Mouse (Mus musculus): ENCODE results near the gene Mpp6. TPM values are rescaled to one million over a fixed set of nuclear protein-coding genes. Genes with fewer than 3 reads are reported as not detected.

Gene Mpp6
- polyA plus RNA-seq, 1 experiment from 2014 or later: 70.7 TPM

DNA sequence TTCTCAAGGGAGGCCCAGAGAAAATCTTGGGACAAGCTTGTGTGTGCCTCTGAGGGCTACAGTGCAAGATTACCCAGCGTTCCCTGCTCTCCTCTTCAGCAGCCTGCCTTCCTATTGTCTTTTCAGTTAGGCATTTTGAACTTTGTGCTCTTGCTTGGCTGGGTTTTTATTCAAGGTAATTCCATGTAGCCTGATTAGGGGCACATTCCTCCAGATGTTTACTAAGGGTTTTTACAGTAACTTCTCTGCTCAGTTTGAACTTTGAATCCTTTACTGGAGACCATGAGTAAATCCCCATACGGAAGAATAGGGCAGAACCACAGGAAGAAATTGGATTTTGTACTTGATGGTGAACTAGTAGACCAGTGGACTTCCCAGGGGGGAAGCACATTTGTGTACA is 16.3 kb downstream of the Mpp6 start:
- H3K4me2 ChIP-seq (ENCODE audit: low read depth, low read length): no peak overlapping the region
- H3K27me3 ChIP-seq (ENCODE audit: control insufficient read depth, insufficient read depth, low read length): no peaks in the 10 kb centered on the region
- ATAC-seq (replicated peaks; ENCODE audit: extremely low read depth, insufficient read depth, low FRiP score): no peak
- H3K9ac ChIP-seq (ENCODE audit: low read length): no peak overlapping the region
- no peaks in the 10 kb centered on the region for H3K4me1 ChIP-seq (ENCODE audit: control insufficient read depth, insufficient read depth, low read length)
- no peak overlapping the region for H3K4me3 ChIP-seq (ENCODE audit: low read length)
- peaks cover 14% of the 10 kb centered on the region for H3K36me3 ChIP-seq (ENCODE audit: control insufficient read depth, insufficient read depth)
- no peak overlapping the region for H3K27ac ChIP-seq (ENCODE audit: low read length)
- 97% methylated on average over 2 of the region's 2 CpGs for WGBS
- peaks cover 7% of the 10 kb centered on the region; the same call in 1 of the 2 replicates for H3K9me3 ChIP-seq (replicated peaks; ENCODE audit: control insufficient read depth, low read length)

DNA sequence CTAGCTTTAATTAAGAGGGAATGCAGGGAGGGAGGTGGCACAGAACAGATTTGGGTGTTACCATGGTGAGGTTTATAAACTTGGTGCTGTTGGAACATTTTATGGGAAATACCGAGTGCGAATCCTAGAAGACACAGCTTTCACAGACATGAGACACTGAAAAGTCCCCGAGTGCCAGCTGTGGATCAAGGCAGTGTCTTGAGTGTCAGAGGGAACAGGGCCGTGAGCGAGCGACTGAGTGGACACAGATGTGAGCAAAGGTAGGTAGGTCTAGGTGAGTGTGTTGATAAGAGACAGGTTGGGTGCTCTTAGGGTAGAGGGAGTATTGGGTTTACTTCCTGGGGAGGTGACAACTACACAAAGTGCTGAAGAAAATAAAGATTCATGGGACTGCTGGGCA is 17.5 kb downstream of the Mpp6 start:
- Histone ChIP-seq H3K27me3 (ENCODE audit: control insufficient read depth, insufficient read depth, low read length) (no peaks in the 10 kb centered on the region), H3K4me3 (ENCODE audit: low read length) (no peak overlapping the region), H3K4me1 (ENCODE audit: control insufficient read depth, insufficient read depth, low read length) (no peaks in the 10 kb centered on the region), H3K4me2 (ENCODE audit: low read depth, low read length) (no peak overlapping the region), H3K36me3 (ENCODE audit: control insufficient read depth, insufficient read depth) (peaks cover 14% of the 10 kb centered on the region), H3K9ac (ENCODE audit: low read length) (no peak overlapping the region), H3K9me3 (replicated peaks; ENCODE audit: control insufficient read depth, low read length) (peaks cover 7% of the 10 kb centered on the region; the same call in 1 of the 2 replicates), H3K27ac (ENCODE audit: low read length) (no peak overlapping the region)
- WGBS: 94% methylated on average over 6 of the region's 6 CpGs
- ATAC-seq (replicated peaks; ENCODE audit: extremely low read depth, insufficient read depth, low FRiP score): no peak

DNA sequence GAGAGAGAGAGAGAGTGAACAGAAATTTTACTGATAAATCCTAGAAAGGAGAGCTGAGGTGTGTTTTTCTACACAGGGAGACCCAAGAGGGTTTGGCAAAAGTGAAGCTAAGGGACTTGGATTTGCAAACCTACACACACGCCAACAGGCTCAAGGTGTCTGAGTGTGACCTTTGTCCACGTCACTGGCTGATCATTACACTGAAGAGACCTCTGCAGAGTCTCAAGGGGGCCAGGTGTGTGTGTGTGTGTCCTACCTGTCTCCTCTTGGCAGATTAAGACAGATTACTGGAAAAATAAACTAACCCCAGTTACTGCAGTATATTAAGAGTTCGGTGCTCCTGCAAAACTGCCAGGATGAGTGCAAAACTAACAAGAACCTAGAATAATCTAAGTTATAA is 27.6 kb downstream of the Mpp6 start:
- H3K27ac ChIP-seq (ENCODE audit: low read length): no peak overlapping the region
- H3K4me1 ChIP-seq (ENCODE audit: control insufficient read depth, insufficient read depth, low read length): 0 out of 2 replicates have a peak, but pooled peaks cover 2% of the 10 kb centered on the region
- H3K27me3 ChIP-seq (ENCODE audit: control insufficient read depth, insufficient read depth, low read length): no peaks in the 10 kb centered on the region
- no peak for ATAC-seq (replicated peaks; ENCODE audit: extremely low read depth, insufficient read depth, low FRiP score)
- H3K9me3 ChIP-seq (replicated peaks; ENCODE audit: control insufficient read depth, low read length): no peaks in the 10 kb centered on the region
- 78% methylated on average over 3 of the region's 3 CpGs for WGBS
- no peaks in the 10 kb centered on the region for H3K36me3 ChIP-seq (ENCODE audit: control insufficient read depth, insufficient read depth)
- no peak overlapping the region for H3K4me2 ChIP-seq (ENCODE audit: low read depth, low read length)
- H3K4me3 ChIP-seq (ENCODE audit: low read length): no peak overlapping the region
- H3K9ac ChIP-seq (ENCODE audit: low read length): no peak overlapping the region

DNA sequence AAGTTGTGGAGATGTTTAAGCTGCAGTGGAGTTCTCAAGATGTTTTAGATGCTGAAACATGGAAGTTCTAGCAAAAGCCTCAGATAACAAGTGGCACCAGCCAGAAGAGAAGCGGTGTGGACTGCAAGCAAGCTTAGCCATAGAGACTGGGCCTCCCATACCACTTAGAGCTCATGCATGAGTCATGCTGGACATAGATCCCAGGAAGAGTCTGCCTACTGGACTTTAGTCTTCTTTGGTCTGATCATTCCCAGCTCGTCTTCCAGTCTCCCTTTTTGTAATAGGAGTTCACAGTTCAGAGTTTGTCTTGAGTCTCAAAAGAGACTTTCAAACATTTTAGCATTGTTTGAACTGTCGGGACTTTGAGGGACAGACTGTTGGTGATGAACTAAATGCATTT is 29.5 kb downstream of the Mpp6 start:
- H3K4me2 ChIP-seq (ENCODE audit: low read depth, low read length): no peak overlapping the region
- H3K27ac ChIP-seq (ENCODE audit: low read length): no peak overlapping the region
- H3K27me3 ChIP-seq (ENCODE audit: control insufficient read depth, insufficient read depth, low read length): no peaks in the 10 kb centered on the region
- no peak overlapping the region for H3K9ac ChIP-seq (ENCODE audit: low read length)
- no peak for ATAC-seq (replicated peaks; ENCODE audit: extremely low read depth, insufficient read depth, low FRiP score)
- 77% methylated on average over 3 of the region's 3 CpGs for WGBS
- H3K4me3 ChIP-seq (ENCODE audit: low read length): no peak overlapping the region
- H3K9me3 ChIP-seq (replicated peaks; ENCODE audit: control insufficient read depth, low read length): no peaks in the 10 kb centered on the region
- no peaks in the 10 kb centered on the region for H3K36me3 ChIP-seq (ENCODE audit: control insufficient read depth, insufficient read depth)
- 0 out of 2 replicates have a peak, but pooled peaks cover 2% of the 10 kb centered on the region for H3K4me1 ChIP-seq (ENCODE audit: control insufficient read depth, insufficient read depth, low read length)

DNA sequence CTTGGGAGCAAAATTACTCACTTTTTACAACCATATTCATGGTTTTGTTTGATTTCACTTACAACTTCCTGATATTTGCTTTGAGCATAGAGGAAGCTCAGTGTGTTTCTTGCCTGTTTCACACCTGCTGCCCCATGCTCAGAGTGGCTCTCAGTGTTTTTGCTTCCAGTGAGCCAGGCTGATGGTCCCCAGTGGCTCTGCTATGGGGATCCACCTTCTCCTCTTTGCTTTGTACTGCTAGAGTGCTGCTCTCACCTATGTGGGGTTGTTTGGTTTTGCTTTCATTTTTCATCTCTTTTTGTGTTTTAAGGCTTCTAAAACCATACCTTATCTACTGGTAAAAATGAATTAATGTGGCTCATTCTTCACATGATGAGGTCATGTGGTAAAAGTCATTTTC is 36.1 kb downstream of the Mpp6 start:
- H3K4me1 ChIP-seq (ENCODE audit: control insufficient read depth, insufficient read depth, low read length): no peaks in the 10 kb centered on the region
- ATAC-seq (replicated peaks; ENCODE audit: extremely low read depth, insufficient read depth, low FRiP score): no peak
- H3K27ac ChIP-seq (ENCODE audit: low read length): no peak overlapping the region
- H3K9ac ChIP-seq (ENCODE audit: low read length): no peak overlapping the region
- H3K9me3 ChIP-seq (replicated peaks; ENCODE audit: control insufficient read depth, low read length): no peaks in the 10 kb centered on the region
- H3K4me3 ChIP-seq (ENCODE audit: low read length): no peak overlapping the region
- no peaks in the 10 kb centered on the region for H3K27me3 ChIP-seq (ENCODE audit: control insufficient read depth, insufficient read depth, low read length)
- peaks cover 3% of the 10 kb centered on the region for H3K36me3 ChIP-seq (ENCODE audit: control insufficient read depth, insufficient read depth)
- H3K4me2 ChIP-seq (ENCODE audit: low read depth, low read length): no peak overlapping the region

DNA sequence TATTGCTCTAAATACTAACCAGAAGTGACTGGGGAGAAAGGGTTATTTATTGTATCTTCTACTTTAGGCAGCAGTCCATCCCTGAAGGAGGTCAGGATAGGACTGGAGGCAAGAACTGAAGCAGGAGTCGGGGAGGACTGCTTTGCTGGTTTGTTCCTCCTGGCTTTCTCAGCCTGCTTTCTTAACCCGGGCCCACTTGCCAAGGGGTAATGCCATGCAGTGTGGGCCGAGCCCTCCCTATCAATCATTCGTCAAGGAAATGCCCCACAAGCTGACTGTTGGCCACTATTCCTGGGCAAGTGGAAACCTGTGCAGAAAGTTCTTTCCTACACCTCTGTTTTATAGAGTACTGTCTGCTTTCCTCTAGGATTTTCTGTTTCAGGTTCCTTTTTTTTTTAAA is 39.3 kb downstream of the Mpp6 start:
- no peak for ATAC-seq (replicated peaks; ENCODE audit: extremely low read depth, insufficient read depth, low FRiP score)
- H3K4me1 ChIP-seq (ENCODE audit: control insufficient read depth, insufficient read depth, low read length): 0 out of 2 replicates have a peak, but pooled peaks cover 2% of the 10 kb centered on the region
- no peaks in the 10 kb centered on the region for H3K27me3 ChIP-seq (ENCODE audit: control insufficient read depth, insufficient read depth, low read length)
- no peaks in the 10 kb centered on the region for H3K9me3 ChIP-seq (replicated peaks; ENCODE audit: control insufficient read depth, low read length)
- no peak overlapping the region for H3K4me3 ChIP-seq (ENCODE audit: low read length)
- H3K9ac ChIP-seq (ENCODE audit: low read length): no peak overlapping the region
- 86% methylated on average over 4 of the region's 4 CpGs for WGBS
- peaks cover 3% of the 10 kb centered on the region for H3K36me3 ChIP-seq (ENCODE audit: control insufficient read depth, insufficient read depth)
- no peak overlapping the region for H3K27ac ChIP-seq (ENCODE audit: low read length)
- H3K4me2 ChIP-seq (ENCODE audit: low read depth, low read length): no peak overlapping the region

DNA sequence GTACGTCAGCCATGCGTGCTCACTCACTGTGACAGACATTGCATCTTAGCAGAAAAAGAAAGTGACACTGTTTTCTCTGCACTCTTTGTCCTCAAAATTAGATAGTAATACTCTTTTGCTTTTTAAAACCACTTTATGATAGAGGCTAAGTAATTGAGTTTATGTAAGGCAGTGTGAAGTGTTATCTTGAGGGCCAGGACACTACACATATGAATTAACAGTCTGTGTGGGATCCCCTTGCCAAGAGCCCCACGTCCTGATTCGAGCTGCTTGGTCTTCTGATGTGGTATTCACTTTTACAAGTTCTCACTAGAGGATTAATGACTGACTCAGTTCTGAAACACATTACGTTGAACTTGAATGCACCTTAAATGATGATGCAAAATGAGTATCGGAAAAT is 49.8 kb downstream of the Mpp6 start:
- H3K4me2 ChIP-seq (ENCODE audit: low read depth, low read length): no peak overlapping the region
- WGBS: 73% methylated on average over 6 of the region's 6 CpGs
- H3K4me3 ChIP-seq (ENCODE audit: low read length): no peak overlapping the region
- no peak for ATAC-seq (replicated peaks; ENCODE audit: extremely low read depth, insufficient read depth, low FRiP score)
- H3K27ac ChIP-seq (ENCODE audit: low read length): no peak overlapping the region
- 0 out of 2 replicates have a peak, but pooled peaks cover 3% of the 10 kb centered on the region for H3K36me3 ChIP-seq (ENCODE audit: control insufficient read depth, insufficient read depth)
- H3K4me1 ChIP-seq (ENCODE audit: control insufficient read depth, insufficient read depth, low read length): peaks cover 6% of the 10 kb centered on the region
- H3K27me3 ChIP-seq (ENCODE audit: control insufficient read depth, insufficient read depth, low read length): no peaks in the 10 kb centered on the region
- H3K9ac ChIP-seq (ENCODE audit: low read length): no peak overlapping the region
- H3K9me3 ChIP-seq (replicated peaks; ENCODE audit: control insufficient read depth, low read length): no peaks in the 10 kb centered on the region

DNA sequence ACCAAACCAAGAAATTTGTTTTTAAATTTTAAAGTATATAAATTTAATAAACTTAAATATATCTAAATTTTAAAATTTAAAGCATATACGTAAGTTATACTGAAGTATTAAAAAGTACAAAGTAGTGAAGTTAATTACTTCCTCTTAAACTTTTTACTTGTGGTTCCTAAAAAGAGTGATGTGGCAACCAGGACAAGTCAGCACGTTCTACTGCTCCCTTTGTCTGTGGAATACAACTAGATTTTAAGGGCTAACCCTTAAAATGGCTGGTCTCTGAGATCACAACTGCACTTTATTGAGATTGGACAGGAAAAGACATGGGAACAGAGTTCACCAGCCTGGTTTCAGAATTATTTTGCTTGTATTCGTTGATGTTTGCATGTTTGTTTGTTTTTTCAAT is 53.0 kb downstream of the Mpp6 start:
- Histone ChIP-seq H3K9me3 (replicated peaks; ENCODE audit: control insufficient read depth, low read length) (no peaks in the 10 kb centered on the region), H3K4me3 (ENCODE audit: low read length) (no peak overlapping the region), H3K4me2 (ENCODE audit: low read depth, low read length) (no peak overlapping the region), H3K36me3 (ENCODE audit: control insufficient read depth, insufficient read depth) (peaks cover 3% of the 10 kb centered on the region; the same call in 1 of the 2 replicates), H3K27ac (ENCODE audit: low read length) (no peak overlapping the region), H3K9ac (ENCODE audit: low read length) (no peak overlapping the region), H3K27me3 (ENCODE audit: control insufficient read depth, insufficient read depth, low read length) (no peaks in the 10 kb centered on the region), H3K4me1 (ENCODE audit: control insufficient read depth, insufficient read depth, low read length) (peaks cover 4% of the 10 kb centered on the region)
- no peak for ATAC-seq (replicated peaks; ENCODE audit: extremely low read depth, insufficient read depth, low FRiP score)
- 85% methylated on average over 3 of the region's 3 CpGs for WGBS

DNA sequence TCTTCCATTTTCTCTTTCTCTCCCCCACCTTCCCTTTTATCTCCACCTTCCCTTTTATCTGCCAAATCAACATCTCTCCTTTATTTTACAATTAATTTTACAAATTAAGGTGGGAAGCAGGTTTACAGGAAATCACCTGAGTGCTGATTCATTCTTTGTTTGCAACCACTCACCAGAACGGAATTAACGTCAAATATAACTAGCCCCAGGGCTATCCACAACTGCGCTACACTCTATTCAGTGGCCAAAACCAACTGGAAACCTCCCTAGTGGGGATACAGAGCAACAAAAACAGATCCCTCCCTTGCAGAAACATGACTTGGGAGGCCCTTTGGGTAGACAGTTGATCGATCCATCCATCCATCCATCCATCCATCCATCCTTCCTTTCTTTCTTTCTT is 58.8 kb downstream of the Mpp6 start:
- no peak overlapping the region for H3K4me2 ChIP-seq (ENCODE audit: low read depth, low read length)
- no peaks in the 10 kb centered on the region for H3K9me3 ChIP-seq (replicated peaks; ENCODE audit: control insufficient read depth, low read length)
- H3K9ac ChIP-seq (ENCODE audit: low read length): no peak overlapping the region
- H3K4me3 ChIP-seq (ENCODE audit: low read length): no peak overlapping the region
- WGBS: 92% methylated on average over 4 of the region's 4 CpGs
- peaks cover 4% of the 10 kb centered on the region for H3K36me3 ChIP-seq (ENCODE audit: control insufficient read depth, insufficient read depth)
- no peak for ATAC-seq (replicated peaks; ENCODE audit: extremely low read depth, insufficient read depth, low FRiP score)
- no peaks in the 10 kb centered on the region for H3K4me1 ChIP-seq (ENCODE audit: control insufficient read depth, insufficient read depth, low read length)
- no peaks in the 10 kb centered on the region for H3K27me3 ChIP-seq (ENCODE audit: control insufficient read depth, insufficient read depth, low read length)
- H3K27ac ChIP-seq (ENCODE audit: low read length): no peak overlapping the region

DNA sequence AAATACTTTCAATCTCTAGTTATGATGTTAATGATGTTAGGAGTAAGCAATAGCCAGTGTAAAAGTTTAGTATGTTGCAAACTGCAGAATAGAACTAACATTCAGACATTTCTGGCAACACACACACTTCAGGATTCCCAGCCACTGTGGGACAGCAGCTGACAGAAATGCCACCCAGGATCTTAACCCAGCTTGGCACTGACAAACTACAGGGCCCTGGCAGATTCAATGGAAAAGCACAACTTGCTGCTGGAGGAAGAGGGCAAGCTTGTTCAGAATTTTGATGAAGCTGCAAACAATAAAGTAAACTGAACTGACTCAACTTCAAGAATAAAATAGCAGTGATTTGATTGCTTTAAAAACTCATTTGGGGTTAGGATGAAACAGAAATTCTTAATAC is 59.7 kb downstream of the Mpp6 start:
- Histone ChIP-seq H3K9ac (ENCODE audit: low read length) (no peak overlapping the region), H3K4me2 (ENCODE audit: low read depth, low read length) (no peak overlapping the region), H3K4me1 (ENCODE audit: control insufficient read depth, insufficient read depth, low read length) (no peaks in the 10 kb centered on the region), H3K27me3 (ENCODE audit: control insufficient read depth, insufficient read depth, low read length) (no peaks in the 10 kb centered on the region), H3K9me3 (replicated peaks; ENCODE audit: control insufficient read depth, low read length) (no peaks in the 10 kb centered on the region), H3K4me3 (ENCODE audit: low read length) (no peak overlapping the region), H3K36me3 (ENCODE audit: control insufficient read depth, insufficient read depth) (peaks cover 4% of the 10 kb centered on the region), H3K27ac (ENCODE audit: low read length) (no peak overlapping the region)
- no peak for ATAC-seq (replicated peaks; ENCODE audit: extremely low read depth, insufficient read depth, low FRiP score)
